Mouse (Mus musculus) intestine, postnatal 0 days (tissue): ENCODE results near the gene 1700030K09Rik. TPM values are rescaled to one million over a fixed set of nuclear protein-coding genes. Genes with fewer than 3 reads are reported as not detected.

ENCODE experiments used
- ATAC-seq: fragments of 200-750 bp; cut with Nextera tagmentation; 2 replicates; pipeline ENCODE4 v1.8.0; 2017; ENCODE audit warnings: mild to moderate bottlenecking, moderate TSS enrichment, moderate library complexity
- H3K27ac ChIP-seq: fragments of 300-500 bp; sonication (generic); 2 replicates; pipeline ENCODE4 v1.5.1; 2014; ENCODE audit warnings: mild to moderate bottlenecking, low read depth, low read length, moderate library complexity
- H3K27me3 ChIP-seq: fragments of 300-500 bp; sonication (generic); replicated peaks from 2 replicates; pipeline ENCODE4 v1.6.1; 2014; ENCODE audit warnings: low read length, mixed read lengths; ENCODE audit not compliant: control insufficient read depth, insufficient read depth
- H3K36me3 ChIP-seq: fragments of 300-500 bp; sonication (generic); 2 replicates; pipeline ENCODE4 v1.6.1; 2014; ENCODE audit warnings: mild to moderate bottlenecking, moderate library complexity; ENCODE audit not compliant: control insufficient read depth, insufficient read depth
- H3K4me1 ChIP-seq: fragments of 300-500 bp; sonication (generic); replicated peaks from 2 replicates; pipeline ENCODE4 v1.6.1; 2014; ENCODE audit warnings: antibody characterized with exemption, low read length, mixed read lengths; ENCODE audit not compliant: control insufficient read depth, insufficient read depth
- H3K4me2 ChIP-seq: fragments of 300-500 bp; sonication (generic); replicated peaks from 2 replicates; pipeline ENCODE4 v1.6.1; 2014; ENCODE audit warnings: low read depth, mild to moderate bottlenecking, moderate library complexity
- H3K4me3 ChIP-seq: fragments of 300-500 bp; sonication (generic); 2 replicates; pipeline ENCODE4 v1.5.1; 2014; ENCODE audit warnings: low read depth, low read length
- H3K9ac ChIP-seq: fragments of 300-500 bp; sonication (generic); 2 replicates; pipeline ENCODE4 v1.6.1; 2014; ENCODE audit warnings: mild to moderate bottlenecking, low read depth, low read length
- H3K9me3 ChIP-seq: fragments of 300-500 bp; sonication (generic); 2 replicates; pipeline ENCODE4 v1.6.1; 2016; ENCODE audit warnings: mixed run types; ENCODE audit not compliant: control insufficient read depth
- CTCF ChIP-seq: sonication (generic); IDR thresholded peaks from 2 replicates; pipeline ENCODE4 v1.5.1; 2016; ENCODE audit warnings: low read depth, mild to moderate bottlenecking, control low read depth, antibody characterized with exemption, moderate library complexity
- WGBS: fragments of 180-500 bp; shearing (Covaris S2); extraction: QIAGEN DNeasy Blood & Tissue Kit; methylation state at CpG from one replicate; pipeline ENCODE4 v1.1.7; 2014; 5-methylcytosine and 5-hydroxymethylcytosine counted together
- polyA plus RNA-seq: library from polyadenylated mRNA; unstranded; fragments of >200 nt; fragmentation: Nextera tagmentation; extraction: Ambion mirVana; gene quantifications from 2 replicates; pipeline ENCODE4 v1.2.1, GENCODE M21; 2015

1700030K09Rik gene
- polyA plus RNA-seq, 1 experiment from 2014 or later: 3.6 TPM

DNA sequence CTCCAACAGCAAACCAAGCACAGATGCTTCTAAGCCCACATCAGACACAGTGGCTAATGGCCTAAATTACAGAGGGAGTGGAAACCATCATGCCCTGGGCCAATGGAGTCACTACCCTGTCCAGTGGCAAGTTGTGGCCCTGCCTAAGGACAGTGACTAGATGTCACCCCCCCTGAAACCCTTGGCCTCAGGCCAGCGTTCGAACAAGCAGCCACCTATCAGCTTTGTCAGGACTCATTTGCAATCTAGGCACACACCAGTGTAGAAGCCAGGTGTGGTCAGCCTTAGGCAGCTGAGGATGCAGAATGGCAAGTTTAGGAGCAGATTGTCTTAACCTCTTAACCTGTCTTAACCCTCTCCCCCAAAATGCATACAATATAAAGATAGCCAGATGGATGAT lies 28.4 kb upstream of the 1700030K09Rik start:
- Histone ChIP-seq H3K4me2 (no peak overlapping the region), H3K4me1 (peaks cover 13% of the 10 kb centered on the region; the same call in 1 of the 2 replicates), H3K4me3 (no peak overlapping the region), H3K9ac (no peak overlapping the region), H3K27ac (no peak overlapping the region), H3K36me3 (no peaks in the 10 kb centered on the region; the same call in 1 of the 2 replicates), H3K27me3 (no peaks in the 10 kb centered on the region), H3K9me3 (no peaks in the 10 kb centered on the region)
- no peak for TF ChIP-seq CTCF
- no peak for ATAC-seq
- 64% methylated on average over 2 of the region's 2 CpGs for WGBS

GRCm38 (mm10) chr8:72418073-72418472 lies 25.6 kb upstream of the 1700030K09Rik start:
- Histone ChIP-seq H3K4me2 (no peak overlapping the region), H3K9me3 (no peaks in the 10 kb centered on the region), H3K36me3 (no peaks in the 10 kb centered on the region; the same call in 1 of the 2 replicates), H3K9ac (no peak overlapping the region), H3K4me3 (no peak overlapping the region), H3K27me3 (no peaks in the 10 kb centered on the region), H3K4me1 (peaks cover 6% of the 10 kb centered on the region; the same call in 1 of the 2 replicates), H3K27ac (no peak overlapping the region)
- TF ChIP-seq CTCF: no peak
- ATAC-seq: no peak
- 87% methylated on average over 4 of the region's 4 CpGs for WGBS

DNA sequence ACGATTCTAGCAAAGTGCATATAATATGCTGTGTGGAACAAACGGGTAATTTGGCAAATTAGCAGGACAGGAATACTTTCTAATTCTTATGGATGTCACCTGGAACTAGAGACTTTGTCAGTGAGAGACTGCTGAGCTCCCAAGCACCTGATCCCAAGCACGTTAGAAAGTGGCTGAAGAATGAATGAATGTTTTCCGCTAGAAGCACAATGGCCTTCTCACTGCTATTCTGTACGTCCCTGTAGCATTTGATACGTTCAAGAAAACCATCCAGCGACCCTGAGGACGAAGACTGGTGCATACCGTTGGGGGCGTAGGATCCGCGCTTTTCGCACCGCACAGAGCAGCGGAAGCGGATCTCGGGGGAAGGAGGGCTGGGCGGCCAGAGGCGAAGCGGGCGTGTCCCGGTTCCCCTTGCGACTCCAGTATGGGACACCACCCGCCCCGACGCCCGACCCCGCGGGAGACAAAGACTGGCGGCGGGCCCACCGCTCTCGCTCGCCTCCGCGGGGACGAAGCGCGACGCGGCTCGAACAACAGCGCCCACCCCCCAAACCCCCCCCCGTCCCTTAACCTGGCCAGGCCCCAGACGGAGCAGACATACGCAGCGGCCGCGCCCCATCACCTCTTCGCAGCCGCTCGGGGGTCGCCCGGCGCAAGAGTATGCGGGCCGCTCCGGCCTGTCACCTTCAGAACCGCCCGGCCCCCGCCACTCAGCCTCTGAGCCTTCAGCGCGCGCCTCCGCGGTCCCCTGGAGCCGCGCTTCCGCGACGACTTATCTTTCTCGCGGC lies 22.9 kb upstream of the 1700030K09Rik start:
- H3K27me3 ChIP-seq: no peaks in the 10 kb centered on the region
- H3K9ac ChIP-seq: peak overlapping the region; percentile 80
- H3K36me3 ChIP-seq: no peaks in the 10 kb centered on the region; the same call in 1 of the 2 replicates
- no peaks in the 10 kb centered on the region for H3K9me3 ChIP-seq
- peak; percentile 19 for ATAC-seq
- H3K4me1 ChIP-seq: peaks cover 3% of the 10 kb centered on the region; the same call in 1 of the 2 replicates
- H3K4me3 ChIP-seq: peak overlapping the region; percentile 81
- H3K4me2 ChIP-seq: peak overlapping the region; percentile 88
- peak overlapping the region; percentile 84 for H3K27ac ChIP-seq
- WGBS: 1% methylated on average over 68 of the region's 73 CpGs
- TF ChIP-seq CTCF: no peak

GRCm38 (mm10) chr8:72421362-72422335 lies 22.0 kb upstream of the 1700030K09Rik start, which contains the start of gene Eps15l1:
TSS of gene Eps15l1 (minus strand) at chr8:72421460.
- Histone ChIP-seq H3K4me2 (peak within 1 kb of the TSS; percentile 88), H3K27ac (peak within 1 kb of the TSS; percentile 84), H3K36me3 (no peaks in the 10 kb centered on the region; the same call in 1 of the 2 replicates), H3K9me3 (no peaks in the 10 kb centered on the region), H3K4me3 (peak within 1 kb of the TSS; percentile 81), H3K4me1 (peaks cover 3% of the 10 kb centered on the region; the same call in 1 of the 2 replicates), H3K27me3 (no peaks in the 10 kb centered on the region), H3K9ac (peak within 1 kb of the TSS; percentile 80)
- peak; percentile 96 for ATAC-seq
- TF ChIP-seq CTCF: no peak
- 1% methylated on average over 48 of the region's 48 CpGs for WGBS

- Histone ChIP-seq H3K4me1 (peaks cover 3% of the 10 kb centered on the region; the same call in 1 of the 2 replicates), H3K27ac (no peak overlapping the region), H3K9ac (no peak overlapping the region), H3K27me3 (no peaks in the 10 kb centered on the region), H3K36me3 (no peaks in the 10 kb centered on the region; the same call in 1 of the 2 replicates), H3K4me2 (no peak overlapping the region), H3K9me3 (no peaks in the 10 kb centered on the region), H3K4me3 (no peak overlapping the region)
- ATAC-seq: no peak
- TF ChIP-seq CTCF: peak; percentile 62
- WGBS: 55% methylated on average over 1 of the region's 1 CpGs
Observed at GRCm38 (mm10) chr8:72422926-72423325, 20.8 kb upstream of the 1700030K09Rik start.

- no peak overlapping the region for H3K4me3 ChIP-seq
- no peak overlapping the region for H3K4me2 ChIP-seq
- no peaks in the 10 kb centered on the region for H3K27me3 ChIP-seq
- no peak for ATAC-seq
- no peaks in the 10 kb centered on the region for H3K4me1 ChIP-seq
- no peaks in the 10 kb centered on the region for H3K9me3 ChIP-seq
- no peaks in the 10 kb centered on the region for H3K36me3 ChIP-seq
- H3K9ac ChIP-seq: no peak overlapping the region
- WGBS: 49% methylated on average over 13 of the region's 13 CpGs
- peak; percentile 75 for TF ChIP-seq CTCF
- H3K27ac ChIP-seq: no peak overlapping the region
Observed at GRCm38 (mm10) chr8:72429676-72430075, 14.0 kb upstream of the 1700030K09Rik start.
